Mouse (Mus musculus) lung, embryonic 15.5 days (tissue): ENCODE measurements around the gene Hist4h4. TPM values are rescaled to one million over a fixed set of nuclear protein-coding genes. Genes with fewer than 3 reads are reported as not detected.

ENCODE experiments used
- ATAC-seq: fragments of 200-750 bp; cut with Nextera tagmentation; 2 replicates; pipeline ENCODE4 v1.8.0; 2017; ENCODE audit warnings: moderate number of reproducible peaks, borderline replicate concordance; ENCODE audit not compliant: low FRiP score, low TSS enrichment; ENCODE audit errors: extremely low read depth
- H3K27ac ChIP-seq: fragments of 300-500 bp; sonication (generic); 2 replicates; pipeline ENCODE4 v1.5.1; 2015; ENCODE audit warnings: moderate library complexity, mild to moderate bottlenecking, inconsistent platforms
- H3K27me3 ChIP-seq: fragments of 300-500 bp; sonication (generic); 2 replicates; pipeline ENCODE4 v1.6.1; 2015; ENCODE audit warnings: inconsistent platforms
- H3K36me3 ChIP-seq: fragments of 300-500 bp; sonication (generic); 2 replicates; pipeline ENCODE4 v1.6.1; 2015; ENCODE audit warnings: inconsistent platforms
- H3K4me1 ChIP-seq: fragments of 300-500 bp; sonication (generic); 2 replicates; pipeline ENCODE4 v1.6.1; 2015; ENCODE audit warnings: inconsistent platforms
- H3K4me2 ChIP-seq: fragments of 300-500 bp; sonication (generic); 2 replicates; pipeline ENCODE4 v1.6.1; 2015; ENCODE audit warnings: inconsistent platforms, mild to moderate bottlenecking, moderate library complexity
- H3K4me3 ChIP-seq: fragments of 300-500 bp; sonication (generic); 2 replicates; pipeline ENCODE4 v1.5.1; 2015; ENCODE audit warnings: mild to moderate bottlenecking, inconsistent platforms
- H3K9ac ChIP-seq: fragments of 300-500 bp; sonication (generic); 2 replicates; pipeline ENCODE4 v1.6.1; 2015; ENCODE audit warnings: inconsistent platforms
- H3K9me3 ChIP-seq: fragments of 300-500 bp; sonication (generic); 2 replicates; pipeline ENCODE4 v1.6.1; 2016; ENCODE audit warnings: inconsistent platforms
- WGBS: fragments of 180-500 bp; shearing (Covaris S2); methylation state at CpG from one replicate; pipeline ENCODE4 v1.1.7; 2015; 5-methylcytosine and 5-hydroxymethylcytosine counted together
- polyA plus RNA-seq: library from polyadenylated mRNA; unstranded; fragments of >200 nt; fragmentation: Nextera tagmentation; extraction: Ambion mirVana; gene quantifications from 2 replicates; pipeline ENCODE4 v1.2.1, GENCODE M21; 2015

Hist4h4 gene
- polyA plus RNA-seq, 1 experiment from 2014 or later = 0.81 TPM

DNA sequence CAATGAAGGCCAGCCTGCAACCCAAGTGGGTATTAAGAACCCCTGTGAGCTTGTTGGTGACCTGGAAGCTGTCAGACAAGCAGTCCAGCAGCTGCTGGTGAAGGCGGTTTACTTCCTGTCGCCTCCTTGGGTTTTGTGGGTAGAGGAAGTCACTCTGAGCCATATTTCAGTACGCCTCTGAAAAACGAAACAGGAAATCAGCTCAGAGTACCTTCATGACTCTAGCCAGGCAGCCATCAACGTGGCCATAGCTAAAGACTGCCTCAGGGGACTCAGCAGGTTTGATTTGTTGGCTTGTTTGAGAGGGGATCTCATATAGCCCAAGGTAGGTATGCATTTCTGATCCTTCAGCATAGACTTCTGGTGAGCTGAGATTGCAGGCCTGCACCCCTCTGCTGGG is 27.5 kb upstream of the Hist4h4 start:
- no peak overlapping the region for H3K27ac ChIP-seq
- H3K4me2 ChIP-seq = no peak overlapping the region
- H3K4me1 ChIP-seq = peaks cover 8% of the 10 kb centered on the region; the same call in 1 of the 2 replicates
- WGBS = 60% methylated on average over 5 of the region's 5 CpGs
- no peak overlapping the region for H3K4me3 ChIP-seq
- 0 out of 2 replicates have a peak, but pooled peaks cover 5% of the 10 kb centered on the region for H3K27me3 ChIP-seq
- no peak for ATAC-seq
- H3K9me3 ChIP-seq = no peaks in the 10 kb centered on the region
- no peak overlapping the region for H3K9ac ChIP-seq
- no peaks in the 10 kb centered on the region for H3K36me3 ChIP-seq

DNA sequence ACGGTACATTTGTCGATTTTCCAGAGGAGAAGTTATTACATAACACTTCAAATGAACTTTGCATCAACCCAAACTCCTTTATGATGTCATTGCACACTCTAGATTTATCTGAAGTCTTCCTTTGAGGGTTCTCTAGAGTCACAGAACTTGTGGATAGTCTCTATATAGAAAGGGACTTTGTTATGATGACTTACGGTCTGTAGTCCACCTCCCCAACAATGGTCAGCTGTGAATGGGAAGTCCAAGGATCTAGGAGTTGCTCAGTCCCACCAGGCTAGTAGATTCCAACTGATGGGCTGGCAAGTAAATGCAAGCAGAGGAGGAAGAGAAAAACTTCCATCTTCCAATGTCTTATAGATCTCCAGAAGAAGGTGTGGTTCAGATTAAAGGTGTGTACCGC is 24.5 kb upstream of the Hist4h4 start:
- peak overlapping the region; percentile 57 for H3K4me2 ChIP-seq
- peak overlapping the region; percentile 64 for H3K27ac ChIP-seq
- H3K9me3 ChIP-seq = no peaks in the 10 kb centered on the region
- no peaks in the 10 kb centered on the region for H3K27me3 ChIP-seq
- peak overlapping the region; percentile 31; the same call in 1 of the 2 replicates for H3K9ac ChIP-seq
- H3K4me3 ChIP-seq = peak overlapping the region; percentile 99
- peaks cover 13% of the 10 kb centered on the region; the same call in 1 of the 2 replicates for H3K4me1 ChIP-seq
- 34% methylated on average over 4 of the region's 4 CpGs for WGBS
- H3K36me3 ChIP-seq = peaks cover 19% of the 10 kb centered on the region
- ATAC-seq = no peak

DNA sequence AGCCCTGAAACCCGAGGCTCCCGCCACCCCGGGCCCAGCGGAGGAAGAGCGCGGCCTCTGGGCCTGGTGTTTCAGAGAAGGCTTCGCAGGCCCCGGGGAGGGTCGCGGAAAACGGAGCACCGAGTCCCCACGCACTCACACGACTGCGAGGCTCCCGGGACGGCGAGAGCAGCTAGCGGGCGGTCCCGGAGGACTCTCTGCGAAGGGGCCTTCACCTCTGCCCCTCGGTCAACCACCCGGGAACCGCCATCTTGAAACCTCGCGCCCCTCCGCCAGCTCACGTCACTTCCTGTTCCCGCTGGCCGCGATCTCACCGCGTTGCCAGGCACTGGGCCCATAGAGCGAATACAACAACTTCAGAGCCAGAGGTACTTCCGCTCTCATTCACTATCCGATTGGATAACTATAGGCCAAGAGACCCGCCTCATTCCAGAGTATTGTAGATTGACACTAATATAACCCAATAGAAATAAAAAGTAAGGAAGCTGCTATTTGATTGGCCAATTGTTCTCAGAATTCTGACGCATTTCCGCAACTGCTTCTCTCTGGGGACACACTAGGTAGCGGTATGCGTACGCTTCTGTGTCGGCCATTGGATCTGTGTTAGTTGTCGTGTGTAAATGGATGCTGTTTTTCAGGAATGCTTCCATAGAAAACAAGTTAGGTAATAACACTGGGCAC is 23.8 kb upstream of the Hist4h4 start, which contains the start of gene Wbp11:
Gene Wbp11, minus strand, starts transcription at position 353 of the 681 bp plus-strand sequence.
- H3K9ac ChIP-seq = peak within 1 kb of the TSS; percentile 100
- peaks cover 13% of the 10 kb centered on the region; the same call in 1 of the 2 replicates for H3K4me1 ChIP-seq
- peaks cover 21% of the 10 kb centered on the region for H3K36me3 ChIP-seq
- H3K9me3 ChIP-seq = no peaks in the 10 kb centered on the region
- H3K4me2 ChIP-seq = peak within 1 kb of the TSS; percentile 70
- peak within 1 kb of the TSS; percentile 80 for H3K27ac ChIP-seq
- ATAC-seq = peak; percentile 100
- no peaks in the 10 kb centered on the region for H3K27me3 ChIP-seq
- WGBS = under 1% methylated on average over 45 of the region's 45 CpGs
- H3K4me3 ChIP-seq = peak within 1 kb of the TSS; percentile 99

DNA sequence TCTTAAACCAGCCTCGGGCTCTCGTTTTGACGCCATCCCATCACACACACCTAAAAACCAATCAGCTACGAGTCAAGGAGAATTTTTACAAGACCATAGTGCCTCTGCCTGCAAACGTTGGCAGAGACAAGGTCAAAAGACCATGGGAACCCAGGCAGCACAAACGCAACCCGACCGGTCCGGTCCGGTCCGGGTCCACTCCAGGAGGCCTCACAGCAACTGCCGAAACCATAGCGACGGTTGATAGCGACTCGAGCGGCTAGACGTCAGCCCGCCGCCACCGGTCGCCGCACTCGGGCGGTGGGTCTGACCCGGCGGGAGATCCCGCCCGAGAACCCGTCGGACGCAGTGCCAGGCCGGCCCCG is 23.3 kb upstream of the Hist4h4 start, which contains the start of gene BC049715:
Gene BC049715, plus strand, starts transcription at position 111 of the 365 bp plus-strand sequence.
- ATAC-seq = no peak
- whole genome bisulfite sequencing = under 1% methylated on average over 34 of the region's 34 CpGs
- Histone ChIP-seq H3K4me2 (peak within 1 kb of the TSS; percentile 70), H3K36me3 (peaks cover 27% of the 10 kb centered on the region), H3K4me3 (peak within 1 kb of the TSS; percentile 99), H3K9me3 (no peaks in the 10 kb centered on the region), H3K27me3 (no peaks in the 10 kb centered on the region), H3K9ac (peak within 1 kb of the TSS; percentile 100), H3K27ac (peak within 1 kb of the TSS; percentile 80), H3K4me1 (peaks cover 13% of the 10 kb centered on the region; the same call in 1 of the 2 replicates)

DNA sequence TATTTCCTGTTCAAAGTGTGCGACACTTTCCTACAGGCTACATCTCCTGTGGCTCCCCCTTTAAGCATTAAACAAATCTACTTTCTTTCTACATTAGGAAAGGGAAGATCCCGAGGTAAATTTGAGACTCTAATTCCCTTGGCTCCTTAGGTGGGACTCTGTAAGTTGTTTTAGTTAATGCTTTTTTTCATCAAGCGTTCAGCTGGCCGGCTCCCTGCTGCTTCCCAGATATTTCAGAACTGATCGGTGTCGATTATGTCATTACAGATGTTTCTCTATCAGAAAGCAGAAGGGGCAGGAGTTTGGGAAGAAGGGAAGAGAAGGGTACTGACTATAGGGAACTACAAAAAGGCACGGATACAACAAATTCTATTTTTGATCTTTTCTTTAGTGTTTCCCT is 22.9 kb upstream of the Hist4h4 start:
- H3K27ac ChIP-seq = peak overlapping the region; percentile 80; the same call in 1 of the 2 replicates
- WGBS = 11% methylated on average over 7 of the region's 7 CpGs
- ATAC-seq = no peak

DNA sequence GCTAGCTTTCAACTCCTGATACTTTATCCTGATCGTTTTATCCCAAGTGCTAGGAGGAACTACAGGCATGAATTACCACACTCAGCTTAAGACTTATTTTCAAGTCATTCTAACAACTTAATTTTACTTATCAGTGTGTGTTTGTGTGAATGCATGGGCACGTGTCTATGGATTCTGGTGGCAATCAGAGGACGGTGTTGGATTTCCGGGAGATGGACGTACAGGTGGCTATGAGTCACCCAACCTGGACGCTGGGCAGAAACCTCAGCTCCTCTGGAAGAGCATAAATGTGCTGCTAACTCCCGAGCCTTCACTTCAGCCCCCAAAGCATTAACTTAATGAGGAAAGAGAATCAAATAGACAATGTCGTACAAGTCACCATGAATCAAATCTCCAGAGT is 20.8 kb upstream of the Hist4h4 start:
- WGBS = 90% methylated on average over 8 of the region's 8 CpGs
- Histone ChIP-seq H3K4me3 (no peak overlapping the region), H3K4me2 (no peak overlapping the region), H3K9me3 (no peaks in the 10 kb centered on the region), H3K36me3 (peaks cover 52% of the 10 kb centered on the region), H3K4me1 (peaks cover 13% of the 10 kb centered on the region; the same call in 1 of the 2 replicates), H3K27ac (no peak overlapping the region), H3K27me3 (no peaks in the 10 kb centered on the region), H3K9ac (no peak overlapping the region)
- no peak for ATAC-seq

More for the DNA sequence above, 22.9 kb upstream of the Hist4h4 start:
- Histone ChIP-seq H3K9ac (peak overlapping the region; percentile 100), H3K9me3 (no peaks in the 10 kb centered on the region), H3K36me3 (peaks cover 30% of the 10 kb centered on the region), H3K27me3 (no peaks in the 10 kb centered on the region), H3K4me1 (peaks cover 13% of the 10 kb centered on the region; the same call in 1 of the 2 replicates), H3K4me3 (peak overlapping the region; percentile 99), H3K4me2 (peak overlapping the region; percentile 70)

DNA sequence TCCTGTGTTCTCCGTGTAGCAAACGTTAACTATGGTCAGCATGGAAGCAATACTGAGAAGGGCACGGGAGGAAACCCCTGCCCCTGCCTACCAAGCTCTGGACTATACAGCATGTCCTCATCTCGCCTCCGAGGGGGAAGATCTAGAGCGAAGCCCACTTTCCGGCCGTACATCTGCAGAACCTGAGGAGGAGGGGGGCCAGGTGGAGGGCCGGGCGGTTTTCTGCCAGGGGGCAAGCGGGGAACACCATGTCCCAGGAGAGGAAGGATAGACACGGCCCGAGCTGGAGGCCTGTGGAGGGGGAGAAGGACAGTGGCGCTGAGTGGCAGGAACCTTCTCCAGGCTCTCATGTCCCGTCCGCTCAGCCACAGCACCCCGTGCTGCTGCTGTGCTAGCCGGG is 16.9 kb upstream of the Hist4h4 start:
- WGBS = 94% methylated on average over 18 of the region's 18 CpGs

DNA sequence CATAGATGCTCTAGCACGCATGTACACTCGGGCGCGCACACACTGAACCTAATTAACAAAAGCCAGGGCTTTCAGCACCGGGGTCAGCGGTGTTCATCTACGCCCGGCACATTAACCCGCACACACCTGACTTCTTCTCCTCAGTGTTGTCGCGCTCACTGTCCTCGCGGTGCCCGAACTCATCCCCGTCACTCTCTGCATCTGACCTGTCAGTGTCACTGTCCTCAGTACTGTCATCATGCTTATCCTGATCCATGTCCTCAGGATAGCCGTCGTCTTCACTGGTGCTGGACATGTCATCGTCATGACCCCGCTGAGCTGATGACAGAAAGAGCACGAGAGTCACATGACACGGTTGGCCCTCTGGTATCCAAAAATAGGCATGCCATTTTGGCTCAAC is 16.2 kb upstream of the Hist4h4 start:
- no peaks in the 10 kb centered on the region for H3K27me3 ChIP-seq
- no peaks in the 10 kb centered on the region for H3K4me1 ChIP-seq
- H3K9ac ChIP-seq = no peak overlapping the region
- ATAC-seq = no peak
- no peak overlapping the region for H3K4me3 ChIP-seq
- H3K36me3 ChIP-seq = peaks cover 91% of the 10 kb centered on the region
- WGBS = 93% methylated on average over 21 of the region's 21 CpGs
- H3K9me3 ChIP-seq = no peaks in the 10 kb centered on the region
- no peak overlapping the region for H3K27ac ChIP-seq
- H3K4me2 ChIP-seq = no peak overlapping the region

More for the DNA sequence above, 16.9 kb upstream of the Hist4h4 start:
- Histone ChIP-seq H3K4me1 (no peaks in the 10 kb centered on the region), H3K4me2 (no peak overlapping the region), H3K9me3 (no peaks in the 10 kb centered on the region), H3K4me3 (no peak overlapping the region), H3K27ac (no peak overlapping the region), H3K27me3 (no peaks in the 10 kb centered on the region), H3K36me3 (peaks cover 89% of the 10 kb centered on the region), H3K9ac (no peak overlapping the region)
- ATAC-seq = no peak

DNA sequence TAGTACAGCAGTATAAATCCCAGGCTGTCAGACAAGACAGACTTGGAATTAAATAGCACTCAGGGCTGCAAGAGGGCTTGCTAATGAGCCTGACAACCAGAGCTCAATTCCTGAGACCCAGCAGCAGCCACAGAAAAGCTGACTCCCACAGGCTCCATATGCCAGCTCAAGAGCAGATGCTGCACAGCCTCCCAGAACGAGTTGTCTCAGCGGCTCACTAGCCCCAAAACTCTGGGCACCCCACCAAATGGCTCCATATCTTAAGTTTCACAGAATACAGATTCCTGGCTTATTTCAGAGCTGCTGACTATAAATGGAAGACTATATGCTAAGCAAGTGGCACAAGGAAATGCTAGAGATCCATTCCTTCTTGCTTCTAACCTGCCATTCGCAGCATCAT is 13.3 kb upstream of the Hist4h4 start:
- 89% methylated on average over 3 of the region's 3 CpGs for WGBS
- Histone ChIP-seq H3K27me3 (no peaks in the 10 kb centered on the region), H3K36me3 (peaks cover 94% of the 10 kb centered on the region), H3K4me1 (no peaks in the 10 kb centered on the region), H3K9ac (no peak overlapping the region), H3K27ac (no peak overlapping the region), H3K4me3 (no peak overlapping the region), H3K4me2 (no peak overlapping the region), H3K9me3 (no peaks in the 10 kb centered on the region)
- no peak for ATAC-seq

DNA sequence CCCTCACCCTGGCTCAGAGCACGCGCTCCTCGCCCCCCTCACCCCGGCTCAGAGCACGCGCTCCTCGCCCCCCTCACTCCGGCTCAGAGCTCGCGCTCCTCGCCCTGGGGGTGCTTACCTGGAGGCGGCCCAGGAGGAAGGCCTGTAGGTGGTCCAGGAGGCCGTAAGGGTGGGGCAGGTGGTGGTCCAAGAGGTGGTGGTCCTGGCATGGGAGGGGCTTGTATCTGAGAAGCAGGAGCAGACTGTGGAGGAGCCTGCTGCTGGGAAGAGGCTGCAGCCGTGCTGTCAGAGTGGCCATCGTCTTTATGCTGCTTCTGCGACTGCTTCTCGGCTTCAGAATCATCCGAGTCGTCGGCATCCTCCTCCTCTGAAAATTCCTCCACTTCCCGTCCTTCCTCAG is 12.6 kb upstream of the Hist4h4 start:
- no peak overlapping the region for H3K4me3 ChIP-seq
- H3K36me3 ChIP-seq = peaks cover 94% of the 10 kb centered on the region
- no peak for ATAC-seq
- WGBS = 92% methylated on average over 21 of the region's 21 CpGs
- no peak overlapping the region for H3K9ac ChIP-seq
- H3K27ac ChIP-seq = no peak overlapping the region
- no peaks in the 10 kb centered on the region for H3K4me1 ChIP-seq
- H3K4me2 ChIP-seq = no peak overlapping the region
- H3K27me3 ChIP-seq = no peaks in the 10 kb centered on the region
- no peaks in the 10 kb centered on the region for H3K9me3 ChIP-seq

DNA sequence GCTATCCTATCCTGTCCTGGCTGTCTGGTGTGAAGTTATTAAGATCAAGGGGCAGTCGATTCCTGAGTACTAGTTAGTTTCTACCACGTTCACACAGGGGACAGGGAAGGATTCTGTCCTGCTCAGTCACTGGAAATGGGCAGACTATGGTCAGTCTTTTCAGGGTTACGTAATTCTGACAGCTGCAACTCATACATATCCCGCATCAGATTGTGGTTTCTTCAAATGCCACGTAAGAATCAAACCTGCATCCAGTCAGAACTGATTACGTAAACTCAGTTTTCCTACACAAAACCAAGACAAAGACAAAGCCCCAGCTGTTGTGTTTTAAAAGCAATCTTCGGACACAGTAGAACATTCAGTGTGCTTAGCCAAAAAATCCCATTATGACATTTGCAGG is 11.2 kb upstream of the Hist4h4 start:
- Histone ChIP-seq H3K27me3 (no peaks in the 10 kb centered on the region), H3K9ac (no peak overlapping the region), H3K9me3 (no peaks in the 10 kb centered on the region), H3K4me3 (no peak overlapping the region), H3K27ac (no peak overlapping the region), H3K4me1 (no peaks in the 10 kb centered on the region), H3K36me3 (peaks cover 84% of the 10 kb centered on the region), H3K4me2 (no peak overlapping the region)
- 90% methylated on average over 7 of the region's 7 CpGs for WGBS
- no peak for ATAC-seq

DNA sequence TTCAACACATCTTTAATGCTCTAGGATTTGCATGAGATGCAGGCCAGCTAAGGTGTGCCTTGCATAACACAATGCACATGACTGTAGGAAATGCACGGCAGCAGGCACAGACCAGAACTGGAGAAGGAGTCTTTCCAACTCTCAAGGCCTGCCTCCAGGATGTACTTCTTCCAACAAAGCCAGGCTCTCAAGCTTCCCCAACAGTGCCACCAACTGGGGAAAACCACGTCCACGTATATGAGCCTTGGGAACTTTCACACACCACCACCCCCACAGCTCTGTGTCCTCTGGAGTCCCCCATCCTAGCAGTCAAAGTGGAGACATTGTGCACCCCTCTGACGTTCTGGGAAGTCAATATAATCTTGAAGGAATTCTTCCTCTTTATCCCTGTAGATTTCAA is 8.9 kb upstream of the Hist4h4 start:
- Histone ChIP-seq H3K4me2 (no peak overlapping the region), H3K27ac (no peak overlapping the region), H3K27me3 (no peaks in the 10 kb centered on the region), H3K9ac (no peak overlapping the region), H3K9me3 (no peaks in the 10 kb centered on the region), H3K36me3 (peaks cover 63% of the 10 kb centered on the region), H3K4me1 (peaks cover 12% of the 10 kb centered on the region; the same call in 1 of the 2 replicates), H3K4me3 (no peak overlapping the region)
- ATAC-seq = no peak
- 44% methylated on average over 4 of the region's 4 CpGs for WGBS
